Mouse (Mus musculus): Measurements from ENCODE around the gene Abhd17a. TPM values are rescaled to one million over a fixed set of nuclear protein-coding genes. Genes with fewer than 3 reads are reported as not detected.

Gene Abhd17a
- total and polyA plus RNA-seq, 3 experiments = 37.2 to 49.1 (median 48.0) TPM

- dilution Hi-C loops (cut with MboI; ENCODE audit: extremely low pct_ligation_motif_present, extremely low pct_unique_long_range_greater_than_20kb, low sequenced_read_pairs) (no loop called here), in situ Hi-C loops (cut with MboI; ENCODE audit: low pct_ligation_motif_present, low pct_unique_long_range_greater_than_20kb, low sequenced_read_pairs) (no loop called here)
- no peaks in the 10 kb centered on the region for H3K9me3 ChIP-seq (replicated peaks; ENCODE audit: low read length)
- H3K36me3 ChIP-seq (replicated peaks in 1 of 2; ENCODE audit: control insufficient read depth in 1 of 2, insufficient read depth in 1 of 2, low read length in 1 of 2) = peaks cover 32 to 41% of the 10 kb centered on the region in 2 experiments
- no peak overlapping the region for H3K27ac ChIP-seq (ENCODE audit: insufficient read depth, low read depth)
- H3K9ac ChIP-seq (ENCODE audit: insufficient read depth, low read depth) = no peak overlapping the region
- no peak for TF ChIP-seq PAX5 (IDR thresholded peaks at IDR 0.05; ENCODE audit: low read length)
- no peak for TF ChIP-seq SMC3 (IDR thresholded peaks at IDR 0.05; ENCODE audit: low read depth, low read length)
- TF ChIP-seq GABPA (IDR thresholded peaks at IDR 0.05; ENCODE audit: insufficient replicate concordance, low read depth, low read length) = no peak
- no peak for TF ChIP-seq CHD1 (IDR thresholded peaks at IDR 0.05; ENCODE audit: low read depth, low read length)
- TF ChIP-seq RAD21 (IDR thresholded peaks at IDR 0.05; ENCODE audit: low read depth, low read length) = no peak
- TF ChIP-seq RCOR1 (conservative IDR thresholded peaks at IDR 0.05; ENCODE audit: low read depth, low read length) = no peak
- no peak for TF ChIP-seq USF1 (IDR thresholded peaks at IDR 0.05; ENCODE audit: low read depth, low read length)
- no peak for TF ChIP-seq ELF1 (IDR thresholded peaks at IDR 0.05; ENCODE audit: low read depth, low read length)
- TF ChIP-seq USF2 (conservative IDR thresholded peaks at IDR 0.05; ENCODE audit: low read depth, low read length) = no peak
- no peak for TF ChIP-seq MXI1 (IDR thresholded peaks at IDR 0.05; ENCODE audit: low read depth, low read length)
- TF ChIP-seq TBP (conservative IDR thresholded peaks at IDR 0.05; ENCODE audit: low read depth, low read length) = no peak
- no peak for TF ChIP-seq BHLHE40 (IDR thresholded peaks at IDR 0.05; ENCODE audit: low read depth, low read length)
- no peak for TF ChIP-seq ZC3H11A (IDR thresholded peaks at IDR 0.05; ENCODE audit: low read depth, low read length)
- TF ChIP-seq MYC (IDR thresholded peaks at IDR 0.05; ENCODE audit: low read depth, low read length) = no peak
- TF ChIP-seq MAZ (IDR thresholded peaks at IDR 0.05; ENCODE audit: low read depth, low read length) = no peak
- TF ChIP-seq IRF4 (IDR thresholded peaks at IDR 0.05; ENCODE audit: low read depth, low read length) = no peak
- TF ChIP-seq MAX (IDR thresholded peaks at IDR 0.05; ENCODE audit: low read length) = no peak
- no peak for TF ChIP-seq ZKSCAN1 (IDR thresholded peaks at IDR 0.05; ENCODE audit: borderline replicate concordance, low read depth, low read length)
- TF ChIP-seq SIN3A (IDR thresholded peaks at IDR 0.05; ENCODE audit: low read length) = no peak
- H3K4me2 ChIP-seq (ENCODE audit: insufficient read depth, low read depth, poor library complexity, severe bottlenecking) = no peak overlapping the region
- peaks cover 10% of the 10 kb centered on the region for H3K27me3 ChIP-seq (replicated peaks)
- H3K4me1 ChIP-seq (ENCODE audit: control insufficient read depth in 1 of 2, insufficient read depth in 2 of 2) = peaks cover 14 to 27% of the 10 kb centered on the region in 2 experiments
- H3K4me3 ChIP-seq (replicated peaks in 1 of 3; ENCODE audit: low read depth in 2 of 3, low read length in 2 of 3, poor library complexity in 1 of 3) = no peak overlapping the region
- DNase-seq (ENCODE audit: extremely low read depth) = no peak
- H3K79me2 ChIP-seq (replicated peaks; ENCODE audit: control insufficient read depth, extremely low read depth, insufficient read depth, poor library complexity, severe bottlenecking) = no peaks in the 10 kb centered on the region
These were observed 50.6 kb downstream of the Abhd17a start for GRCm38 (mm10) chr10:80539493-80539892.

- peak; percentile 98 for DNase-seq (ENCODE audit: extremely low read depth)
- Histone ChIP-seq H3K9me3 (replicated peaks; ENCODE audit: low read length) (no peaks in the 10 kb centered on the region), H3K79me2 (replicated peaks; ENCODE audit: control insufficient read depth, extremely low read depth, insufficient read depth, poor library complexity, severe bottlenecking) (no peaks in the 10 kb centered on the region), H3K9ac (ENCODE audit: insufficient read depth, low read depth) (no peak within 1 kb of the TSS), H3K27me3 (replicated peaks) (peaks cover 10% of the 10 kb centered on the region), H3K4me3 (replicated peaks in 1 of 3; ENCODE audit: low read depth in 2 of 3, low read length in 2 of 3, poor library complexity in 1 of 3) (peak within 1 kb of the TSS; percentile 27 to 56 (median 41)), H3K27ac (ENCODE audit: insufficient read depth, low read depth) (peak within 1 kb of the TSS; percentile 38; the same call in 1 of the 2 replicates), H3K4me2 (ENCODE audit: insufficient read depth, low read depth, poor library complexity, severe bottlenecking) (peak within 1 kb of the TSS; percentile 82), H3K36me3 (replicated peaks in 1 of 2; ENCODE audit: control insufficient read depth in 1 of 2, insufficient read depth in 1 of 2, low read length in 1 of 2) (peaks cover 25 to 34% of the 10 kb centered on the region in 2 experiments), H3K4me1 (ENCODE audit: control insufficient read depth in 1 of 2, insufficient read depth in 2 of 2) (peaks cover 21 to 33% of the 10 kb centered on the region in 2 experiments)
- TF ChIP-seq GABPA (IDR thresholded peaks at IDR 0.05; ENCODE audit: insufficient replicate concordance, low read depth, low read length) = no peak
- no peak for TF ChIP-seq MEF2A (IDR thresholded peaks at IDR 0.05; ENCODE audit: borderline replicate concordance, low read depth, low read length)
- TF ChIP-seq POLR2A (IDR thresholded peaks at IDR 0.05; ENCODE audit: low read depth, low read length) = peak; percentile 57; the same call in 1 of the 2 replicates
- TF ChIP-seq NELFE (IDR thresholded peaks at IDR 0.05; ENCODE audit: low read depth, low read length) = 0 out of 2 replicates have a peak, but pooled peaks have one; percentile 22
- TF ChIP-seq SMC3 (IDR thresholded peaks at IDR 0.05; ENCODE audit: low read depth, low read length) = peak; percentile 10; the same call in 1 of the 2 replicates
- 0 out of 2 replicates have a peak, but pooled peaks have one; percentile 5 for TF ChIP-seq IRF4 (IDR thresholded peaks at IDR 0.05; ENCODE audit: low read depth, low read length)
- TF ChIP-seq RAD21 (IDR thresholded peaks at IDR 0.05; ENCODE audit: low read depth, low read length) = peak; percentile 13
- TF ChIP-seq CTCF (conservative IDR thresholded peaks at IDR 0.05 in 1 of 2, IDR thresholded peaks at IDR 0.05 in 1 of 2; ENCODE audit: low read depth in 2 of 2, low read length in 2 of 2) = peak in 1 of 2 experiments; percentile 70; a peak in 2 of 4 replicates
- TF ChIP-seq MXI1 (IDR thresholded peaks at IDR 0.05; ENCODE audit: low read depth, low read length) = 0 out of 2 replicates have a peak, but pooled peaks have one; percentile 28
- in situ Hi-C loops (cut with MboI; ENCODE audit: low pct_ligation_motif_present, low pct_unique_long_range_greater_than_20kb, low sequenced_read_pairs) (no loop called here), dilution Hi-C loops (cut with MboI; ENCODE audit: extremely low pct_ligation_motif_present, extremely low pct_unique_long_range_greater_than_20kb, low sequenced_read_pairs) (no loop called here)
These were observed 51.3 kb downstream of the Abhd17a start, which contains the start of gene Atp8b3 for GRCm38 (mm10) chr10:80538710-80539394. TSS of gene Atp8b3 (minus strand) at chr10:80539124.

All from CH12.LX (cell line).